Mouse (Mus musculus): Measurements from ENCODE around the gene Ppp1r3e. TPM values are rescaled to one million over a fixed set of nuclear protein-coding genes. Genes with fewer than 3 reads are reported as not detected.

Ppp1r3e gene
- polyA plus RNA-seq, 1 experiment from 2014 or later, result 1.3 TPM

- WGBS, result 5% methylated on average over 4 of the region's 4 CpGs
- H3K4me3 ChIP-seq (replicated peaks), result no peak overlapping the region
- H3K9ac ChIP-seq, result no peak overlapping the region
- H3K27ac ChIP-seq, result no peak overlapping the region
- no peaks in the 10 kb centered on the region for H3K27me3 ChIP-seq
- ATAC-seq (ENCODE audit: low FRiP score), result no peak
- H3K4me2 ChIP-seq, result no peak overlapping the region
- H3K36me3 ChIP-seq (replicated peaks), result no peaks in the 10 kb centered on the region
- no peaks in the 10 kb centered on the region for H3K9me3 ChIP-seq
- no peaks in the 10 kb centered on the region for H3K4me1 ChIP-seq
Measured at GRCm38 (mm10) chr14:54843461-54843860, 33.9 kb downstream of the Ppp1r3e start.

GRCm38 (mm10) chr14:54823716-54824115, 53.6 kb downstream of the Ppp1r3e start:
- WGBS, result 93% methylated on average over 1 of the region's 1 CpGs
- no peaks in the 10 kb centered on the region for H3K36me3 ChIP-seq (replicated peaks)
- no peaks in the 10 kb centered on the region for H3K27me3 ChIP-seq
- H3K4me3 ChIP-seq (replicated peaks), result no peak overlapping the region
- no peaks in the 10 kb centered on the region for H3K4me1 ChIP-seq
- H3K9me3 ChIP-seq, result no peaks in the 10 kb centered on the region
- no peak overlapping the region for H3K4me2 ChIP-seq
- H3K27ac ChIP-seq, result no peak overlapping the region
- no peak for ATAC-seq (ENCODE audit: low FRiP score)
- no peak overlapping the region for H3K9ac ChIP-seq

Other genes starting within 250 kb of the Ppp1r3e start
- gene Gm17606, start 236.6 kb downstream of the Ppp1r3e start, polyA plus RNA-seq (2016; fragmentation: Nextera tagmentation; extraction: Ambion mirVana), result not detected in 2 replicates
- gene Cdh24, start 236.2 kb downstream of the Ppp1r3e start, polyA plus RNA-seq (2016; fragmentation: Nextera tagmentation; extraction: Ambion mirVana), result 9.8 and 10.7 TPM in 2 replicates
- gene 1700123O20Rik, start 191.3 kb downstream of the Ppp1r3e start, polyA plus RNA-seq (2016; fragmentation: Nextera tagmentation; extraction: Ambion mirVana), result 87.5 and 89.7 TPM in 2 replicates
- 188 and 190 TPM in 2 replicates for gene Acin1, start 190.6 kb downstream of the Ppp1r3e start, polyA plus RNA-seq (2016; fragmentation: Nextera tagmentation; extraction: Ambion mirVana)
- gene Gm29776, start 178.7 kb downstream of the Ppp1r3e start, polyA plus RNA-seq (2016; fragmentation: Nextera tagmentation; extraction: Ambion mirVana), result not detected in 2 replicates
- gene Cebpe, start 165.4 kb downstream of the Ppp1r3e start, polyA plus RNA-seq (2016; fragmentation: Nextera tagmentation; extraction: Ambion mirVana), result not detected in 2 replicates
- 2.3 and 2.7 TPM in 2 replicates for gene Slc7a8, start 95.6 kb downstream of the Ppp1r3e start, polyA plus RNA-seq (2016; fragmentation: Nextera tagmentation; extraction: Ambion mirVana)
- gene Rnf212b, start 63.4 kb downstream of the Ppp1r3e start, polyA plus RNA-seq (2016; fragmentation: Nextera tagmentation; extraction: Ambion mirVana), result not detected in 2 replicates
- 13.9 and 18.5 TPM in 2 replicates for gene Homez, start 6.6 kb downstream of the Ppp1r3e start, polyA plus RNA-seq (2016; fragmentation: Nextera tagmentation; extraction: Ambion mirVana)
- 3.3 and 3.4 TPM in 2 replicates for gene Bcl2l2, start 5.8 kb upstream of the Ppp1r3e start, polyA plus RNA-seq (2016; fragmentation: Nextera tagmentation; extraction: Ambion mirVana)
- 0.27 TPM in 1 of 2 replicates, not detected in the other for gene Gm20521, start 5.9 kb upstream of the Ppp1r3e start, polyA plus RNA-seq (2016; fragmentation: Nextera tagmentation; extraction: Ambion mirVana)
- gene Pabpn1, start 14.9 kb upstream of the Ppp1r3e start, polyA plus RNA-seq (2016; fragmentation: Nextera tagmentation; extraction: Ambion mirVana), result 199 and 211 TPM in 2 replicates
- gene Slc22a17, start 35.6 kb upstream of the Ppp1r3e start, polyA plus RNA-seq (2016; fragmentation: Nextera tagmentation; extraction: Ambion mirVana), result 93.3 and 97.8 TPM in 2 replicates
- gene Efs, start 48.6 kb upstream of the Ppp1r3e start, polyA plus RNA-seq (2016; fragmentation: Nextera tagmentation; extraction: Ambion mirVana), result 36.8 and 37.8 TPM in 2 replicates
- gene Il25, start 55.1 kb upstream of the Ppp1r3e start, polyA plus RNA-seq (2016; fragmentation: Nextera tagmentation; extraction: Ambion mirVana), result not detected in 2 replicates
- 1.4 and 2.0 TPM in 2 replicates for gene Cmtm5, start 58.7 kb upstream of the Ppp1r3e start, polyA plus RNA-seq (2016; fragmentation: Nextera tagmentation; extraction: Ambion mirVana)
- gene Myh6, start 89.4 kb upstream of the Ppp1r3e start, polyA plus RNA-seq (2016; fragmentation: Nextera tagmentation; extraction: Ambion mirVana), result 1.5 and 1.8 TPM in 2 replicates
- gene Gm17428, start 99.4 kb upstream of the Ppp1r3e start, polyA plus RNA-seq (2016; fragmentation: Nextera tagmentation; extraction: Ambion mirVana), result not detected in 2 replicates
- 3.6 and 4.2 TPM in 2 replicates for gene Myh7, start 117.1 kb upstream of the Ppp1r3e start, polyA plus RNA-seq (2016; fragmentation: Nextera tagmentation; extraction: Ambion mirVana)
- 71.7 and 73.3 TPM in 2 replicates for gene Ngdn, start 137.9 kb upstream of the Ppp1r3e start, polyA plus RNA-seq (2016; fragmentation: Nextera tagmentation; extraction: Ambion mirVana)
- gene Zfhx2, start 214.8 kb upstream of the Ppp1r3e start, polyA plus RNA-seq (2016; fragmentation: Nextera tagmentation; extraction: Ambion mirVana), result 26.3 and 28.1 TPM in 2 replicates
- 32.0 and 33.0 TPM in 2 replicates for gene Thtpa, start 217.2 kb upstream of the Ppp1r3e start, polyA plus RNA-seq (2016; fragmentation: Nextera tagmentation; extraction: Ambion mirVana)
- 10.2 and 11.4 TPM in 2 replicates for gene Ap1g2, start 229.0 kb upstream of the Ppp1r3e start, polyA plus RNA-seq (2016; fragmentation: Nextera tagmentation; extraction: Ambion mirVana)
- 9.0 and 9.4 TPM in 2 replicates for gene Jph4, start 239.4 kb upstream of the Ppp1r3e start, polyA plus RNA-seq (2016; fragmentation: Nextera tagmentation; extraction: Ambion mirVana)